Mouse (Mus musculus) forebrain, embryonic 15.5 days (tissue): ENCODE data around the gene Rabep2. TPM values are rescaled to one million over a fixed set of nuclear protein-coding genes. Genes with fewer than 3 reads are reported as not detected.
"Not testable (repeated sequence)": the region's sequence is repeated elsewhere in the genome, so short reads cannot be mapped to it uniquely, and the experiment has no call there.

Experiments
- ATAC-seq: fragments of 200-750 bp; cut with Nextera tagmentation; replicated peaks from 2 replicates; pipeline ENCODE4 v1.8.0; 2017; ENCODE audit warnings: mild to moderate bottlenecking, moderate TSS enrichment, moderate library complexity
- H3K27ac ChIP-seq: fragments of 300-500 bp; sonication (generic); replicated peaks from 2 replicates; pipeline ENCODE4 v1.5.1; 2015; ENCODE audit warnings: mild to moderate bottlenecking, inconsistent platforms
- H3K27me3 ChIP-seq: fragments of 300-500 bp; sonication (generic); 2 replicates; pipeline ENCODE4 v1.6.1; 2015; ENCODE audit warnings: inconsistent platforms
- H3K36me3 ChIP-seq: fragments of 300-500 bp; sonication (generic); 2 replicates; pipeline ENCODE4 v1.6.1; 2015; ENCODE audit warnings: mild to moderate bottlenecking, inconsistent platforms
- H3K4me1 ChIP-seq: fragments of 300-500 bp; sonication (generic); 2 replicates; pipeline ENCODE4 v1.6.1; 2015; ENCODE audit warnings: inconsistent platforms
- H3K4me2 ChIP-seq: fragments of 300-500 bp; sonication (generic); replicated peaks from 2 replicates; pipeline ENCODE4 v1.6.1; 2015; ENCODE audit warnings: mild to moderate bottlenecking, inconsistent platforms
- H3K4me3 ChIP-seq: fragments of 300-500 bp; sonication (generic); 2 replicates; pipeline ENCODE4 v1.5.1; 2015; ENCODE audit warnings: mild to moderate bottlenecking, inconsistent platforms
- H3K9ac ChIP-seq: fragments of 300-500 bp; sonication (generic); replicated peaks from 2 replicates; pipeline ENCODE4 v1.6.1; 2015; ENCODE audit warnings: mild to moderate bottlenecking, inconsistent platforms
- H3K9me3 ChIP-seq: fragments of 300-500 bp; sonication (generic); 2 replicates; pipeline ENCODE4 v1.6.1; 2016; ENCODE audit warnings: inconsistent platforms
- WGBS: fragments of 180-500 bp; shearing (Covaris S2); methylation state at CpG from one replicate; pipeline ENCODE4 v1.1.7; 2015; ENCODE audit warnings: mixed read lengths; 5-methylcytosine and 5-hydroxymethylcytosine counted together
- polyA plus RNA-seq: library from polyadenylated mRNA; unstranded; fragments of >200 nt; fragmentation: Nextera tagmentation; extraction: Ambion mirVana; gene quantifications from 2 replicates; pipeline ENCODE4 v1.2.1, GENCODE M21; 2015

Rabep2 gene
- polyA plus RNA-seq, 1 experiment from 2014 or later: 23.6 TPM

DNA sequence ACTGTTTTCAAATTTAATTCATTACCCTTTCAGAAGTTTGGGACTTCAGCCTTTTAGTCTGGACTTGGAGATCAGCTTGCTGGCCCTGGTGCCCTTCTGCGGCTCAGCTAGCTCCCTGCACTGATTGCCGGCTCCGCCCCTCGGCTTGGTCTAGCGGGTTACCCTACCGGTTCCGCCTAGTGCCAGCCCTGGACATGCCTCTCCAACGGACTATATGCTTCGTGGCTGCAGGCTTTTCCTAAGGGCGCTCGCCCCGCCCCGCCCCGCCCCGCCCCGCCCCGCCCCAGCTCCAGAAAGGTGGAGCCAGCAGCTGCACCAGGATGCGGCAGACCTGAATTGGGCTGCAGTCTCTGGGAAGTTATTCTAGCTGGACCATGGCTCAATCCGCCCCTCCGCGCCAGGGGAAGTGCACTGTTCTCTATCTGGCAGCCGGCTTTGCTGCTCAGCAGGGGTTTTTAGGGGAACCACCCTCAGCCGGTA is 53.9 kb downstream of the Rabep2 start:
- Histone ChIP-seq H3K4me2 (peak overlapping the region; percentile 61), H3K9ac (peak overlapping the region; percentile 33), H3K4me1 (peaks cover 9% of the 10 kb centered on the region), H3K27ac (0 out of 2 replicates have a peak overlapping the region, but pooled peaks have one; percentile 8), H3K4me3 (peak overlapping the region; percentile 33), H3K36me3 (no peaks in the 10 kb centered on the region), H3K9me3 (no peaks in the 10 kb centered on the region), H3K27me3 (no peaks in the 10 kb centered on the region)
- ATAC-seq: peak; percentile 36; the same call in 1 of the 2 replicates
- WGBS: under 1% methylated on average over 21 of the region's 23 CpGs

DNA sequence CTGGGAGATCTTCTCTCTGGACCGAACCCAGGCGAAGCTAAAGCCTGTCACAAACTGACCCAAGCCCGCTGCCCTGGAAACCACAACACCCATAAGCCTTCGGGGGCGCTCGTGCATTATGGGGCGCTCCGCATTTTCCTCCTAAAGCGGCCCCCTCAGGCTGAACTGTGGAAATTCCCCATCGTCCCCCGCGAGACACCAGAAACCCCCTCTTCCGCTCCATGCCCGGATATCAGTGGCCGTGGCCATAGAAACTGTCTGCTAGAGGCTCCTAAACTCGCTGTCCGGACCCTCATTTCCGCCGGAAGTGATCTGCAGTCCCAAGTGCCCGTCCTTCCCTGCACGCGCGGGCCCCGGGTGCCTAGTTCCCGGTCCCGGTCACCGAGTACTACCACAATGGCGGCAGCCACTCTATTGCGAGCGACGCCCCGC is 58.5 kb downstream of the Rabep2 start, which contains the start of gene Tufm:
TSS of gene Tufm (plus strand) at position 310 of the 432 bp plus-strand sequence.
- Histone ChIP-seq H3K4me2 (peak within 1 kb of the TSS; percentile 89), H3K4me1 (peaks cover 21% of the 10 kb centered on the region), H3K36me3 (peaks cover 26% of the 10 kb centered on the region), H3K27me3 (no peaks in the 10 kb centered on the region), H3K4me3 (peak within 1 kb of the TSS; percentile 79), H3K9ac (peak within 1 kb of the TSS; percentile 71), H3K9me3 (no peaks in the 10 kb centered on the region), H3K27ac (peak within 1 kb of the TSS; percentile 76)
- peak; percentile 94 for ATAC-seq
- 0% methylated on average over 32 of the region's 32 CpGs for WGBS

GRCm38 (mm10) chr7:126487617-126488385 is 59.2 kb downstream of the Rabep2 start:
- Histone ChIP-seq H3K36me3 (peaks cover 34% of the 10 kb centered on the region), H3K4me2 (peak overlapping the region; percentile 89), H3K4me1 (peaks cover 16% of the 10 kb centered on the region), H3K4me3 (peak overlapping the region; percentile 79), H3K9ac (peak overlapping the region; percentile 71)
- not testable (repeated sequence) for H3K27ac ChIP-seq, H3K9me3 ChIP-seq, ATAC-seq, H3K27me3 ChIP-seq
- WGBS: 18% methylated on average over 25 of the region's 25 CpGs

DNA sequence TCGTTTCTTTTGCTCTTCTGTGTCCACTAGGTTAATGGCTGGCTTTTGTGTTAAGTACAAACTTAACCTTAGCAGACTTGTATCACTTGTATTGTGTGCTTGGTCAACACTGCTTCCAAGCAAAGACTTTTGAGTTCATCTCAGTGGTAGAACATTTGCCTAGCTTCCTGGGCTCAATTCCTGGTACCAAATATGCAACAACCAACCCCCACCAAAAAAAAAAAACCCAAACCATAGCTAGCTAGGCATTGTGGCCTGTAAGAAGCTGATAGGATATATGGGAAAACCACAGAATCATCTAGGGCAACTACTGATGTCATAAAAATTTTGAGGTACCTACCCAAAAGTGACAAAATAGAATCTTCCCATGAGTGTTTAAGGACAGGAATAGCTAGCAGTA is 62.4 kb downstream of the Rabep2 start:
- no peaks in the 10 kb centered on the region for H3K9me3 ChIP-seq
- peaks cover 66% of the 10 kb centered on the region for H3K36me3 ChIP-seq
- H3K4me2 ChIP-seq: no peak overlapping the region
- peaks cover 16% of the 10 kb centered on the region for H3K4me1 ChIP-seq
- no peak overlapping the region for H3K4me3 ChIP-seq
- no peaks in the 10 kb centered on the region for H3K27me3 ChIP-seq
- H3K9ac ChIP-seq: no peak overlapping the region
- 91% methylated on average over 1 of the region's 1 CpGs for WGBS
- ATAC-seq: no peak
- no peak overlapping the region for H3K27ac ChIP-seq

GRCm38 (mm10) chr7:126491973-126492372 is 63.4 kb downstream of the Rabep2 start:
- Histone ChIP-seq H3K27ac (no peak overlapping the region), H3K36me3 (peaks cover 75% of the 10 kb centered on the region), H3K4me1 (peaks cover 12% of the 10 kb centered on the region), H3K9me3 (no peaks in the 10 kb centered on the region), H3K4me3 (no peak overlapping the region), H3K27me3 (no peaks in the 10 kb centered on the region), H3K9ac (no peak overlapping the region), H3K4me2 (no peak overlapping the region)
- no peak for ATAC-seq
- 70% methylated on average over 11 of the region's 11 CpGs for WGBS

DNA sequence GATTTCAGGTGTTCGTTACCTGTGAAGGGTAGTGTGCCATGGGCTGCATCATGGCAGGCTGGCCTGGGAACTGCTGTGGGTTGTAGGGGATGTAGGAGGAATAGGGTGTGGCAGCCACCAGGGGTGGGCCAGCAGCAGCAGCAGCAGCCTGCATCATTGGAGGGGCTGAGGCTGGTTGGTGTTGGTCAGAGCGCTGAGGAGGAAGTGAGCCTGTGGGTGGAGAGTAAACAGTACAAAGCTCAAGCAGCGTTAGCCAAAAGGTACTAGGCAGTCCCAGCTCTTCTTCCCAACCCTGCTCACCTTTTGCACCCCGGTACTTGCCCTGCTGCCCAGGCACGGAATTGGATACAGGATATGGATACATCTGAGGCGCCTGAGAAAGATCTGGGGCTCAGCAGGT is 65.6 kb downstream of the Rabep2 start:
- ATAC-seq: no peak
- Histone ChIP-seq H3K4me1 (no peaks in the 10 kb centered on the region), H3K4me3 (no peak overlapping the region), H3K4me2 (no peak overlapping the region), H3K27me3 (no peaks in the 10 kb centered on the region), H3K9ac (no peak overlapping the region), H3K36me3 (peaks cover 96% of the 10 kb centered on the region), H3K27ac (no peak overlapping the region), H3K9me3 (no peaks in the 10 kb centered on the region)
- 91% methylated on average over 6 of the region's 6 CpGs for WGBS

GRCm38 (mm10) chr7:126496475-126496874 is 67.9 kb downstream of the Rabep2 start:
- WGBS: 91% methylated on average over 5 of the region's 5 CpGs
- Histone ChIP-seq H3K4me3 (no peak overlapping the region), H3K9ac (no peak overlapping the region), H3K27ac (no peak overlapping the region), H3K36me3 (peaks cover 95% of the 10 kb centered on the region), H3K27me3 (no peaks in the 10 kb centered on the region), H3K4me2 (no peak overlapping the region), H3K9me3 (no peaks in the 10 kb centered on the region), H3K4me1 (peaks cover 14% of the 10 kb centered on the region)
- no peak for ATAC-seq

GRCm38 (mm10) chr7:126497966-126498365 is 69.4 kb downstream of the Rabep2 start:
- 89% methylated on average over 12 of the region's 12 CpGs for WGBS
- H3K9ac ChIP-seq: no peak overlapping the region
- peaks cover 82% of the 10 kb centered on the region for H3K36me3 ChIP-seq
- no peak overlapping the region for H3K4me2 ChIP-seq
- no peak overlapping the region for H3K27ac ChIP-seq
- no peaks in the 10 kb centered on the region for H3K27me3 ChIP-seq
- no peak overlapping the region for H3K4me3 ChIP-seq
- ATAC-seq: no peak
- H3K9me3 ChIP-seq: no peaks in the 10 kb centered on the region
- H3K4me1 ChIP-seq: peaks cover 16% of the 10 kb centered on the region

Other genes starting within 250 kb of the Rabep2 start
- gene Xpo6, start 228.3 kb upstream of the Rabep2 start, polyA plus RNA-seq: 48.7 and 51.2 TPM in 2 replicates
- 336 and 348 TPM in 2 replicates for gene Sbk1, start 156.1 kb upstream of the Rabep2 start, polyA plus RNA-seq
- 0.67 and 1.1 TPM in 2 replicates for gene Lat, start 59.2 kb upstream of the Rabep2 start, polyA plus RNA-seq
- gene Spns1, start 51.3 kb upstream of the Rabep2 start, polyA plus RNA-seq: 72.9 and 75.8 TPM in 2 replicates
- gene Nfatc2ip, start 32.0 kb upstream of the Rabep2 start, polyA plus RNA-seq: 2.6 and 3.0 TPM in 2 replicates
- gene Cd19, start 13.9 kb upstream of the Rabep2 start, polyA plus RNA-seq: not detected in 2 replicates
- 0.20 and 0.37 TPM in 2 replicates for gene Atp2a1, start 34.3 kb downstream of the Rabep2 start, polyA plus RNA-seq
- gene Sh2b1, start 46.7 kb downstream of the Rabep2 start, polyA plus RNA-seq: 69.1 and 72.7 TPM in 2 replicates
- gene Tufm, start 58.6 kb downstream of the Rabep2 start, polyA plus RNA-seq: 127 and 130 TPM in 2 replicates
- 65.2 and 69.0 TPM in 2 replicates for gene Atxn2l, start 74.7 kb downstream of the Rabep2 start, polyA plus RNA-seq
- gene Eif3c, start 137.7 kb downstream of the Rabep2 start, polyA plus RNA-seq: 196 TPM in 2 replicates
- gene Apobr, start 156.2 kb downstream of the Rabep2 start, polyA plus RNA-seq: 0.25 and 0.32 TPM in 2 replicates
- 31.7 and 34.3 TPM in 2 replicates for gene Cln3, start 157.1 kb downstream of the Rabep2 start, polyA plus RNA-seq
- not detected in 2 replicates for gene Il27, start 166.2 kb downstream of the Rabep2 start, polyA plus RNA-seq
- 4.9 and 5.9 TPM in 2 replicates for gene Nupr1, start 202.1 kb downstream of the Rabep2 start, polyA plus RNA-seq
- 54.7 and 55.4 TPM in 2 replicates for gene Sgf29, start 220.6 kb downstream of the Rabep2 start, polyA plus RNA-seq
- gene Sult1a1, start 247.7 kb downstream of the Rabep2 start, polyA plus RNA-seq: 2.8 TPM in 2 replicates